Mouse (Mus musculus): ENCODE data around the gene Pank1.

DNA sequence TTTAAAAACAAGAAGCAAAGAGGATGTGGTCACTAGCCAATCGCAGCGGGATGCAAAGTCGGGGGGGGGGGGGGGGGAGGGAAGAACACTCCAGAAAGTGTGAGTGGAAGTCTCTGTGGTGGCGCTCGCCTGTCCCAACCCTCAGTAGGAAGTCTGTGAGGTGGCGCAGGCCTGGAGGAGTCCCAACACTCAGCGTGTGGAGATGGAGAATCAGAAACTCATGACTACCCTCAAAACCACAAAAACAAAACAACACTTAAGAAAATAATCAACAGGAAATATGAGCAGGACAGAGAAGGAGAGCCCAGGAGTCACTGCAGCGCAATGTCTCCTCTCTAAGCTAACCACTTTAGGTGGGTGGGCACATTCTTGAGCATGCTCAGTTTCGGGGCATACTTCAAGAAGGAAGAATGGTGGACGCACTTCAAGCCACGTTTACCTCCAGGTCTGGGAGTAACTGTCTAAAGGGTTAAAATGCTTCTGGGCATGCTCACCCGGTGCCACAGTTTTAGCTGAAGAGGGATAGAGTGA, 32.7 kb downstream of the Pank1 start:
- TF ChIP-seq POLR2A (IDR thresholded peaks at IDR 0.05; ENCODE audit: borderline replicate concordance, low read depth, low read length) (no peak), CTCF (IDR thresholded peaks at IDR 0.05; ENCODE audit: low read depth, low read length) (no peak)
